In genomic region chr3:90560008-90560628, GRCm38 (mm10) we compare ENCODE assay signal across 19 mouse cellular contexts. TPM values are rescaled to one million over a fixed set of nuclear protein-coding genes. Genes with fewer than 3 reads are reported as not detected.
DNase-seq lines count a peak whose midpoint lies in the region; ATAC-seq and TF ChIP-seq lines count a peak whose summit lies in the region.
"Had no signal": no experiment of that assay in that cellular context is flagged by ENCODE, and none has a peak within 500 bp of the region (broad histone marks: within the 10 kb centered on the region; RNA-seq: fewer than 3 reads in every experiment).

TSS of gene S100a3 (plus strand) at chr3:90560578.

- no peaks in the 10 kb centered on the region for H3K9me3 ChIP-seq in heart, embryonic 11.5 days (replicated peaks; ENCODE audit: control insufficient read depth, low read length)
- no peaks in the 10 kb centered on the region for H3K9me3 ChIP-seq in limb, embryonic 10.5 days (replicated peaks)
- H3K9me3 ChIP-seq: embryonic facial prominence, embryonic 13.5 days; hindbrain, embryonic 13.5 days had no signal

- no peaks in the 10 kb centered on the region for H3K4me1 ChIP-seq in heart, embryonic 11.5 days (ENCODE audit: control insufficient read depth, insufficient read depth, low read length)
- no peaks in the 10 kb centered on the region for H3K4me1 ChIP-seq in thymus, adult 2 months (replicated peaks; ENCODE audit: control insufficient read depth, insufficient read depth, low read length)
- no peaks in the 10 kb centered on the region for H3K4me1 ChIP-seq in limb, embryonic 10.5 days
- H3K4me1 ChIP-seq: hindbrain, embryonic 13.5 days had no signal

- peak; percentile 27 for DNase-seq in heart, adult 11 months
- DNase-seq in thymus, adult 2 months, result no peak
- no peak for DNase-seq in thymus, postnatal 0 days (ENCODE audit: low spot score)
- DNase-seq in limb, embryonic 10.5 days (ENCODE audit: low spot score), result peak; percentile 18
- DNase-seq in lung, postnatal 25 days (ENCODE audit: low spot score), result no peak
- DNase-seq in cerebellum, postnatal 4 days (ENCODE audit: low spot score in 2 of 2), result no peak
- DNase-seq: adrenal gland, adult 8-10 months; adrenal gland, postnatal 36 days; cerebellum, adult 11 months; cerebellum, adult 8-10 months; cerebellum, postnatal 14 days; gastrocnemius, postnatal 14 days; heart, postnatal 14 days; kidney, adult 11 months had no signal

- H3K4me2 ChIP-seq in heart, embryonic 11.5 days, result no peak within 1 kb of the TSS
- H3K4me2 ChIP-seq: embryonic facial prominence, embryonic 13.5 days; hindbrain, embryonic 13.5 days had no signal

- ATAC-seq in heart, embryonic 11.5 days (replicated peaks; ENCODE audit: insufficient number of reproducible peaks, low FRiP score, low TSS enrichment), result no peak
- ATAC-seq: forebrain, embryonic 16.5 days had no signal

- WGBS in heart, embryonic 11.5 days (ENCODE audit: insufficient replicate concordance), result 73% methylated on average over 6 of the region's 6 CpGs
- WGBS in thymus, adult 2 months, result 90% methylated on average over 6 of the region's 6 CpGs
- WGBS in limb, embryonic 10.5 days, result 82% methylated on average over 6 of the region's 6 CpGs

- TF ChIP-seq CTCF in thymus, adult 2 months (IDR thresholded peaks at IDR 0.05; ENCODE audit: borderline replicate concordance, control insufficient read depth, extremely low read depth, insufficient read depth, low read length, poor library complexity), result no peak

- H3K9ac ChIP-seq in heart, embryonic 11.5 days (ENCODE audit: low read depth, low read length), result no peak within 1 kb of the TSS
- H3K9ac ChIP-seq: embryonic facial prominence, embryonic 13.5 days; hindbrain, embryonic 13.5 days had no signal

- H3K36me3 ChIP-seq in heart, embryonic 11.5 days (ENCODE audit: control insufficient read depth, insufficient read depth, low read length), result no peaks in the 10 kb centered on the region
- H3K36me3 ChIP-seq in thymus, adult 2 months (ENCODE audit: control insufficient read depth, insufficient read depth, low read length), result no peaks in the 10 kb centered on the region
- no peaks in the 10 kb centered on the region for H3K36me3 ChIP-seq in limb, embryonic 10.5 days
- H3K36me3 ChIP-seq: embryonic facial prominence, embryonic 13.5 days; hindbrain, embryonic 13.5 days had no signal

- H3K27me3 ChIP-seq in heart, embryonic 11.5 days (ENCODE audit: control insufficient read depth, insufficient read depth, low read length), result peaks cover 2% of the 10 kb centered on the region; the same call in 1 of the 2 replicates
- H3K27me3 ChIP-seq in thymus, adult 2 months (ENCODE audit: control insufficient read depth, insufficient read depth, low read length), result no peaks in the 10 kb centered on the region
- no peaks in the 10 kb centered on the region for H3K27me3 ChIP-seq in limb, embryonic 10.5 days (ENCODE audit: low read depth, poor library complexity, severe bottlenecking)
- H3K27me3 ChIP-seq: embryonic facial prominence, embryonic 13.5 days had no signal

- TF ChIP-seq POLR2A in thymus, adult 2 months (IDR thresholded peaks at IDR 0.05; ENCODE audit: control insufficient read depth, extremely low read depth, insufficient read depth, low read length, poor library complexity), result no peak

- no peak within 1 kb of the TSS for H3K27ac ChIP-seq in heart, embryonic 11.5 days (ENCODE audit: low read depth, low read length)
- H3K27ac ChIP-seq in thymus, adult 2 months (ENCODE audit: control insufficient read depth, insufficient read depth, low read length), result no peak within 1 kb of the TSS
- no peak within 1 kb of the TSS for H3K27ac ChIP-seq in limb, embryonic 10.5 days
- H3K27ac ChIP-seq: embryonic facial prominence, embryonic 13.5 days; hindbrain, embryonic 13.5 days had no signal

- H3K4me3 ChIP-seq in heart, embryonic 11.5 days (ENCODE audit: low read depth, low read length), result no peak within 1 kb of the TSS
- no peak within 1 kb of the TSS for H3K4me3 ChIP-seq in thymus, adult 2 months (ENCODE audit: control insufficient read depth, insufficient read depth, low read length)
- H3K4me3 ChIP-seq in limb, embryonic 10.5 days, result no peak within 1 kb of the TSS
- H3K4me3 ChIP-seq: embryonic facial prominence, embryonic 13.5 days; hindbrain, embryonic 13.5 days had no signal

RNA-seq across cellular contexts. Expression of gene S100a3, which starts in this region (rescaled TPM):
- 0.24 TPM in 1 of 2 replicates, not detected in the other for polyA plus RNA-seq in heart, embryonic 11.5 days (2014; fragmentation: Nextera tagmentation; extraction: Ambion mirVana)
- polyA plus RNA-seq in thymus, adult 2 months (2012; rRNA removed), result 7.4 and 14.0 TPM in 2 replicates
- polyA plus RNA-seq in thymus, postnatal 0 days (2015; fragmentation: Nextera tagmentation; extraction: Ambion mirVana), result 9.9 and 11.5 TPM in 2 replicates
- polyA plus RNA-seq in limb, embryonic 10.5 days (2016; fragmentation: Nextera tagmentation; extraction: Ambion mirVana), result 0.98 TPM in 1 of 2 replicates, not detected in the other
- polyA plus RNA-seq: forebrain, embryonic 11.5 days; forebrain, embryonic 16.5 days had no signal

Comparison
In these comparisons a context has a peak if more than half of its experiments do, and no peak if none do; other contexts are left out.
1. Peak in DNase-seq in limb, embryonic 10.5 days; RNA of the gene not detected or under 1 TPM.